Mouse (Mus musculus) frontal cortex, postnatal 36 days (tissue): Measurements from ENCODE around the gene Il9r.
A peak's percentile ranks its signal among the peaks of the same experiment; 100 is the strongest.

Source experiments
- DNase-seq, 2 experiments: peaks; one replicate each; pipeline ENCODE4 v3.0.0; 2022; ENCODE audit warnings: low spot score in 2 of 2

Il9r gene

GRCm38 (mm10) chr11:32198256-32198955, 1.7 kb downstream of the Il9r start:
- no peak for DNase-seq

GRCm38 (mm10) chr11:32197766-32198165, 2.3 kb downstream of the Il9r start:
- no peak for DNase-seq

- DNase-seq, result no peak
These were observed 3.4 kb downstream of the Il9r start for GRCm38 (mm10) chr11:32196727-32197126.

GRCm38 (mm10) chr11:32195867-32196540, 4.1 kb downstream of the Il9r start:
- DNase-seq, result no peak

- DNase-seq, result no peak
These were observed 5.5 kb downstream of the Il9r start for GRCm38 (mm10) chr11:32194626-32195025.

GRCm38 (mm10) chr11:32194086-32194485, 6.0 kb downstream of the Il9r start:
- no peak for DNase-seq

GRCm38 (mm10) chr11:32193156-32193555, 6.9 kb downstream of the Il9r start:
- no peak for DNase-seq

GRCm38 (mm10) chr11:32190603-32191110, 9.4 kb downstream of the Il9r start:
- no peak for DNase-seq

- DNase-seq, result no peak
These were observed 10.0 kb downstream of the Il9r start for GRCm38 (mm10) chr11:32190119-32190518.

GRCm38 (mm10) chr11:32189434-32189833, 10.6 kb downstream of the Il9r start:
- no peak for DNase-seq

GRCm38 (mm10) chr11:32188881-32189280, 11.2 kb downstream of the Il9r start:
- no peak for DNase-seq

GRCm38 (mm10) chr11:32187256-32187655, 12.8 kb downstream of the Il9r start:
- no peak for DNase-seq

GRCm38 (mm10) chr11:32186031-32186430, 14.0 kb downstream of the Il9r start:
- no peak for DNase-seq

- DNase-seq, result no peak
These were observed 15.6 kb downstream of the Il9r start for GRCm38 (mm10) chr11:32184469-32184868.

- DNase-seq, result peak; percentile 92 to 93
These were observed 17.9 kb downstream of the Il9r start for GRCm38 (mm10) chr11:32181973-32182868.

- DNase-seq, result no peak
These were observed 18.8 kb downstream of the Il9r start for GRCm38 (mm10) chr11:32181246-32181645.

- no peak for DNase-seq
These were observed 21.6 kb downstream of the Il9r start for GRCm38 (mm10) chr11:32178506-32178905.

GRCm38 (mm10) chr11:32166683-32167082, 33.4 kb downstream of the Il9r start:
- no peak for DNase-seq

- peak; percentile 87 to 88 for DNase-seq
These were observed 37.9 kb downstream of the Il9r start for GRCm38 (mm10) chr11:32161922-32162804.

GRCm38 (mm10) chr11:32161500-32161899, 38.6 kb downstream of the Il9r start:
- DNase-seq, result peak in 1 of 2 experiments; percentile 35

GRCm38 (mm10) chr11:32160341-32160740, 39.7 kb downstream of the Il9r start:
- DNase-seq, result no peak
